ENCODE assay signal across 22 mouse cellular contexts in the genomic region with DNA sequence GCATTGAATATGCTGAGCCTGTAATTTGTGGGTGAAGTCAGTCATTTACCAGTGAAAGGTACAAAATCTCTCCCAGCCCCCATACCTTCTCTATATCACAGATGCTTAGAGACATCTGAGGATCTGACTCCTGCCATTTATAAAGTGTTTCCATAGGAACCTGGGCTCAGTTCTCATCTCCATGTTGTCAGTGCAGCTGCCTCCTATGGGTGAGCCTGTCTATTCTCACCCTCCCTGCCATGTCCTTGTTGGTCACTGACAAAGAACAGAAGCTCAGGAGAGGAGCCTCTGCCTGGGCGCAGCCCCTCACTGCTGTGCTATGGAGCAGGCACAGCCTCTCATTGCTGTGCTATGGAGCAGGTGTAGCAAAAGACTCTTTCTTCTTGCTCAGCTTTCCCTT. TPM values are rescaled to one million over a fixed set of nuclear protein-coding genes. Genes with fewer than 3 reads are reported as not detected.
"Had no signal": no experiment of that assay in that cellular context is flagged by ENCODE, and none has a peak within 500 bp of the region (broad histone marks: within the 10 kb centered on the region; RNA-seq: fewer than 3 reads in every experiment).

No protein-coding gene starts in this region.

- H3K4me2 ChIP-seq: limb, embryonic 12.5 days; liver, embryonic 13.5 days; lung, embryonic 15.5 days; neural tube, embryonic 15.5 days had no signal

- H3K9me3 ChIP-seq: limb, embryonic 12.5 days; liver, embryonic 13.5 days; lung, embryonic 15.5 days; megakaryocyte, embryonic 14.5 days; neural tube, embryonic 15.5 days had no signal

- H3K36me3 ChIP-seq: limb, embryonic 12.5 days; liver, embryonic 13.5 days; lung, embryonic 15.5 days; neural tube, embryonic 15.5 days had no signal

- H3K27me3 ChIP-seq: limb, embryonic 12.5 days; liver, embryonic 13.5 days; lung, embryonic 15.5 days; neural tube, embryonic 15.5 days had no signal

- ATAC-seq: intestine, postnatal 0 days; liver, postnatal 0 days had no signal

- H3K4me3 ChIP-seq: limb, embryonic 12.5 days; liver, embryonic 13.5 days; lung, embryonic 15.5 days; megakaryocyte, embryonic 14.5 days; myocyte; neural tube, embryonic 15.5 days had no signal

- H3K9ac ChIP-seq: limb, embryonic 12.5 days; liver, embryonic 13.5 days; liver, postnatal 0 days; lung, embryonic 15.5 days; neural tube, embryonic 15.5 days had no signal

- H3K27ac ChIP-seq: limb, embryonic 12.5 days; liver, embryonic 13.5 days; lung, embryonic 15.5 days; macrophage; neural tube, embryonic 15.5 days had no signal

- DNase-seq: kidney, adult 8-10 months; kidney, postnatal 25 days; liver; liver, embryonic 13.5 days; liver, postnatal 0 days; lung, postnatal 14 days; right cerebral cortex, adult 18-20 months; right cerebral cortex, postnatal 25 days; thymus, postnatal 36 days had no signal

- H3K4me1 ChIP-seq: limb, embryonic 12.5 days; liver, embryonic 13.5 days; lung, embryonic 15.5 days; megakaryocyte, embryonic 14.5 days; neural tube, embryonic 15.5 days had no signal

RNA-seq across cellular contexts. Expression of a gene that starts 9.1 kb away (rescaled TPM):
- total RNA-seq: layer of hippocampus, adult 18-20 months; left cerebral cortex, postnatal 36 days had no signal
- polyA plus RNA-seq: intestine, postnatal 0 days; kidney, embryonic 16.5 days; limb, embryonic 12.5 days; liver, embryonic 13.5 days; liver, postnatal 0 days; lung, embryonic 15.5 days; macrophage; myocyte; neural tube, embryonic 11.5 days; neural tube, embryonic 15.5 days; small intestine, adult 2 months; stomach, embryonic 16.5 days had no signal

RNA-seq across cellular contexts. Expression of a gene that starts 48.6 kb away (rescaled TPM):
- total RNA-seq: layer of hippocampus, adult 18-20 months had no signal
- polyA plus RNA-seq: intestine, postnatal 0 days; kidney, embryonic 16.5 days; liver, embryonic 13.5 days; liver, postnatal 0 days; lung, embryonic 15.5 days; macrophage; myocyte; neural tube, embryonic 11.5 days; neural tube, embryonic 15.5 days; small intestine, adult 2 months; stomach, embryonic 16.5 days had no signal
